ENCODE assay signal across 10 mouse cellular contexts in genomic region chr11:117393715-117394114, GRCm38 (mm10).
DNase-seq lines count a peak whose midpoint lies in the region; ATAC-seq lines count a peak whose summit lies in the region.
"Had no signal": no experiment of that assay in that cellular context is flagged by ENCODE, and none has a peak within 500 bp of the region (broad histone marks: within the 10 kb centered on the region; RNA-seq: fewer than 3 reads in every experiment).

No protein-coding gene starts in this region.

- H3K36me3 ChIP-seq in forebrain, embryonic 10.5 days (replicated peaks) = no peaks in the 10 kb centered on the region
- H3K36me3 ChIP-seq in hindbrain, embryonic 14.5 days (replicated peaks; ENCODE audit: control insufficient read depth, insufficient read depth) = no peaks in the 10 kb centered on the region
- H3K36me3 ChIP-seq in midbrain, embryonic 16.5 days (ENCODE audit: control insufficient read depth, insufficient read depth, low read length) = no peaks in the 10 kb centered on the region

- no peak for ATAC-seq in hindbrain, embryonic 14.5 days (ENCODE audit: low FRiP score)
- ATAC-seq in midbrain, embryonic 16.5 days = no peak

- H3K9ac ChIP-seq in hindbrain, embryonic 14.5 days = no peak overlapping the region
- peak overlapping the region; percentile 69; the same call in 1 of the 2 replicates for H3K9ac ChIP-seq in midbrain, embryonic 16.5 days (ENCODE audit: low read depth, low read length)

- 0 out of 2 replicates have a peak overlapping the region, but pooled peaks have one; percentile 78 for H3K27ac ChIP-seq in forebrain, embryonic 10.5 days
- H3K27ac ChIP-seq in hindbrain, embryonic 14.5 days = peak overlapping the region; percentile 67
- H3K27ac ChIP-seq in midbrain, embryonic 16.5 days (ENCODE audit: low read length) = peak overlapping the region; percentile 82

- peaks cover 66% of the 10 kb centered on the region for H3K27me3 ChIP-seq in forebrain, embryonic 10.5 days (ENCODE audit: poor library complexity, severe bottlenecking)
- no peaks in the 10 kb centered on the region for H3K27me3 ChIP-seq in hindbrain, embryonic 14.5 days (ENCODE audit: control insufficient read depth, insufficient read depth, low read length)
- H3K27me3 ChIP-seq in midbrain, embryonic 16.5 days (ENCODE audit: control insufficient read depth, insufficient read depth, low read depth, low read length) = no peaks in the 10 kb centered on the region

- peaks cover 68% of the 10 kb centered on the region for H3K4me1 ChIP-seq in forebrain, embryonic 10.5 days
- H3K4me1 ChIP-seq in hindbrain, embryonic 14.5 days (replicated peaks; ENCODE audit: control insufficient read depth, insufficient read depth, low read length) = peaks cover 26% of the 10 kb centered on the region
- peaks cover 29% of the 10 kb centered on the region for H3K4me1 ChIP-seq in midbrain, embryonic 16.5 days (ENCODE audit: control insufficient read depth, insufficient read depth, low read length)

- peak; percentile 21 for DNase-seq in MN1 (ENCODE audit: low spot score)
- DNase-seq in forebrain, embryonic 10.5 days (ENCODE audit: extremely low spot score, low spot score) = no peak
- DNase-seq in hindbrain, embryonic 14.5 days (ENCODE audit: low spot score) = no peak
- DNase-seq in T-cell, adult 2 months (ENCODE audit: low spot score) = no peak
- no peak for DNase-seq in cerebellum, adult 9-11 months
- DNase-seq in spleen, adult 18-20 months = no peak
- DNase-seq: gastrocnemius, postnatal 10 days; kidney, adult 11 months; lung, adult 2 months had no signal

- WGBS in forebrain, embryonic 10.5 days = 71% methylated on average over 4 of the region's 4 CpGs
- WGBS in hindbrain, embryonic 14.5 days = 55% methylated on average over 4 of the region's 4 CpGs
- WGBS in midbrain, embryonic 16.5 days = 56% methylated on average over 4 of the region's 4 CpGs

- peak overlapping the region; percentile 55 for H3K4me3 ChIP-seq in forebrain, embryonic 10.5 days
- H3K4me3 ChIP-seq in hindbrain, embryonic 14.5 days (replicated peaks; ENCODE audit: low read length) = no peak overlapping the region
- no peak overlapping the region for H3K4me3 ChIP-seq in midbrain, embryonic 16.5 days (ENCODE audit: low read depth, low read length)

- H3K9me3 ChIP-seq in forebrain, embryonic 10.5 days = no peaks in the 10 kb centered on the region
- H3K9me3 ChIP-seq in hindbrain, embryonic 14.5 days (ENCODE audit: control insufficient read depth, low read length) = no peaks in the 10 kb centered on the region
- H3K9me3 ChIP-seq in midbrain, embryonic 16.5 days (replicated peaks; ENCODE audit: control insufficient read depth, low read length, poor library complexity, severe bottlenecking) = no peaks in the 10 kb centered on the region

- H3K4me2 ChIP-seq in hindbrain, embryonic 14.5 days (replicated peaks) = peak overlapping the region; percentile 60
- peak overlapping the region; percentile 85 for H3K4me2 ChIP-seq in midbrain, embryonic 16.5 days (ENCODE audit: low read length)
